Mouse (Mus musculus) cerebellum, adult 8-10 months (tissue): ENCODE results near the gene Spns2.

ENCODE experiments used
- DNase-seq: peaks from one replicate; pipeline ENCODE4 v3.0.0; 2022

Spns2 gene

DNA sequence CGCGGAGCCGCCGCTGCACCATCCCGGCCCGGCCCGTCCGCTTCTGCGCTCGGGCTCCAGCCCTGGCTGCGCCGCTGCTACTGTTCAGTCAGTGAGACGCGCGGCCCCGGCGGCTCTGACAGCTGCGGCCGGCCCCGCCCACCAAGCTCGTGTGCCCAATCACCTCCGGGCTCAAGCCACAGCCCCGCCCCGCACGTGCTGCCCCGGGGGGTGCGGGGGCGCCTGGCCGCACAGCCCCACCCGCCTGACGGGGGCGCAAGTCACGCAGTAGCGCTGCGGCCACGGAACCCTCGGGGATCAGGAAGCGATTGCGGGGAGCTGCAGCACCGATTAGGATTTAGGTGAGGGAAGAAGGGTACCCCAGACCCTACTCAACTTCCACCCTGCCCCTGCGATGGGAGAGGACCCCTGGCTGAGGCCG lies at the start of gene Spns2:
TSS of gene Spns2 (minus strand) at position 24 of the 421 bp plus-strand sequence.
- peak; percentile 53 for DNase-seq

GRCm38 (mm10) chr11:72538811-72539210 lies 49.1 kb upstream of the Spns2 start:
- DNase-seq: no peak

- DNase-seq: no peak
Observed at GRCm38 (mm10) chr11:72538037-72538755, 48.5 kb upstream of the Spns2 start.

- no peak for DNase-seq
Observed at GRCm38 (mm10) chr11:72537503-72537902, 47.8 kb upstream of the Spns2 start.

- DNase-seq: no peak
Observed at GRCm38 (mm10) chr11:72535519-72535918, 45.8 kb upstream of the Spns2 start.

DNA sequence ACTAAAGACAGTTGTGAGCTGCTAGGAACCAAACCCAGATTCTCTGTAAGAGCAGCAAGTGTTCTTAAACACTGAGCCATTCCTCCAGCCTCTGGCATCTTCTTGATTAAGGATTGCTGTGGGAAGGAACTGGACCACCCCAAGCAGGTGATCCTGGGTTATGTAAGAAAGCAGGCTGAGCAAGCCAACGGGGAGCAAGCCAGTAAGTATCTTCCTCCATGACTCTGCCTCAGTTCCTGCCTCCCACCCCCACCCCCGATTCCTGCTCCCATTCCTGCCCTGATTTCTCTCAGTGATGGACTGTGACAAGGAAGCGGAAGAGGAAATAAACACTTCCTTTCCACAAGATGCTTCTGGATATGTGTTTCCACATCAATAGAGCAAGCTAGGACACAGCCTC lies 43.2 kb upstream of the Spns2 start:
- DNase-seq: no peak

DNA sequence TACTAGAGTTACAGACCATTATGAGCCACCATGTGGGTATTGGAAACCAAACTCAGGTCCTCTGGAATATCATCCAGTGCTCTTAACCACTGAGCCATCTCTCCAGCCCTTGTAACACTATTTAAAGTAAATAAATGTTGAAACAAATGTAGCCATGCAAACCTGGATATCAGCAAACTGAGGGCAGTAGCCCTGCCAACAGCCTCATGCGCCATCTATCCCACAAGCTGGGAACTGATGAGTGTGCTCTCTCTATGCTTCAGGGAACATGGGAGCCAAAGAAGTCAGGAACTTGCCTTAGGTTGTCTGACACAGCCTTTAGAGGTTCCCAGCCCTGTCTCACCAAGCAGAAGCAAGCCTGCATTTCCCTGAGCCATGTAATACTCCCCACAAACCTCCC lies 41.9 kb upstream of the Spns2 start:
- DNase-seq: no peak

- no peak for DNase-seq
Observed at GRCm38 (mm10) chr11:72531144-72531543, 41.4 kb upstream of the Spns2 start.

- DNase-seq: no peak
Observed at GRCm38 (mm10) chr11:72526190-72526589, 36.5 kb upstream of the Spns2 start.

DNA sequence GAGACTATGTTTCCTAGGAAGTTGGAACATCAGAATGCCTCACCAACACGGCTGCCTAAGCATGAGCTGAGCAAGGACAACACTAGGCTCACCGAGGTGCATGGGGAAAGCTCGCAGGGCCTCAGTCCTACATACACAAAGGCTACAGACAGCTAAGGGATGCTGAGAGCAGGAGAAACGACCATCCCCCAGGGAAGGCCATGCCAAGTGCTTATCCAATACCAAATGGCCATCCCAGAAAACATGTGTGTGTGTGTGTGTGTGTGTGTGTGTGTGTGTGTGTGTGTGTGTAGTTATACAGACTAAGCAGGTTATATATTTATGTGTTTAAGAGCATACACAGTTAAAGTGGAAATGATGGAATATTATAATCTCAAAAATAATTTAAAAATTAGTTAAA lies 34.0 kb upstream of the Spns2 start:
- no peak for DNase-seq

- DNase-seq: peak; percentile 16
Observed at GRCm38 (mm10) chr11:72522616-72523041, 32.9 kb upstream of the Spns2 start.

DNA sequence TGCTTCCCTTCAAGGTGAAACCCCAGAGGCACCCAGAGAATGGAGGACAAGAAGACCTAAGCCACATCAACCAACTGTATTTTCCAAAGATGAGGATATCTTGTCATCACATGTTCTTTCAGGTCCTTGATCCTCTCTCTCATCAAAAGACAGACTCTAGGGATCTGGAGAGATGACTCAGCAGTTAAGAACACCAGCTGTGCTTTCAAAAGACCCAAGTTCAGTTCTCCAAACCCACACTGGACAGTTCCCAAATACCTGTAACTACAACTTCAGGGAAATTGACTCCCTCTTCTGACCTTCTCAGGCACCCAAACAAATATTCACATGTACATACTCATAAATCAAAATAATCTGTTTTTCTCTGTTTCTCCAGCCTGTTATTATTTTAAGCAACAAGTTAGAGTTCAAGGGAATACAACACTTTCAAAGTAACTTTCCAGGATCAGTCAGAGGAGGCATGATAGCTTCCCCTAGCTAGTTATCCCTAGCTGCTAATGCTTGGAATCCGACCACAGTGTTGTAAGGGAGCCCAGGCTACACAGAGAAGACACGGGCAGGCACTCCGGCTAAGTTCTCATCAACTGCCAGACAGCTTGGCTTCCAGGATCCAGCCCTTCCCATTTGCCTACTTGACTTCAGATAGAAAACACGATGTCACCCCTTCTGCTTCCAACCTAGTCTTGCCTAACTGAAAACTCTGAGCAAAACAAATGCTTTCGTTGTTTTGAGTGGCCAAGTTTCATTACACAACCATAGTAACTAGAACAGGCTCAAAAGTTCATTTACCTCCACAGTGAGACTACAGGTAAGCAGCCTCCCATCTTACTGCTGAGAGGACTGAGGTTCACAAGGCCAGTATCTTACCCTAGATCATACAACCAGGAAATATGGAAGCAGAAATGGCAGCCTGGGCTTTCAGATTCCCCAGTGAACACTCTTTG lies 32.2 kb upstream of the Spns2 start:
- DNase-seq: no peak

DNA sequence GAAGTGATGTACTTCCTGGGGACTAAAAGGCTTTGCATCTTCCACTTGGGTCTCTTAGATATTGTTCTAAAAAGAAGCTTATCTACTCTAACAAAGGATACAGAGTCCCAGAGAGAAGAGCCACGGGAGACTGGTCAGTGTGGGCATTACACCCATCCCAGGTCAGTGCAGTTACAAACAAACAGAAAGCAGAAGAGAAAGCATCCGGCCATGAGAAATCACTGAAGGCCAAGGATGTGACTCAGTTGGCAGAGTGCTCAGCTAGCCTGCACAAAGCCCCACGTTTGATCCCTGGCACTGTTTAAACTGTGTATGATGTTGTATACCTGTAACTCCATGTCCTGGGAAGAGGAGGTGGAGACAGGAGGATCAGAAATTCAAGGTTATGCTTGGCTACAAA lies 30.2 kb upstream of the Spns2 start:
- DNase-seq: no peak

GRCm38 (mm10) chr11:72519189-72519588 lies 29.5 kb upstream of the Spns2 start:
- DNase-seq: no peak

DNA sequence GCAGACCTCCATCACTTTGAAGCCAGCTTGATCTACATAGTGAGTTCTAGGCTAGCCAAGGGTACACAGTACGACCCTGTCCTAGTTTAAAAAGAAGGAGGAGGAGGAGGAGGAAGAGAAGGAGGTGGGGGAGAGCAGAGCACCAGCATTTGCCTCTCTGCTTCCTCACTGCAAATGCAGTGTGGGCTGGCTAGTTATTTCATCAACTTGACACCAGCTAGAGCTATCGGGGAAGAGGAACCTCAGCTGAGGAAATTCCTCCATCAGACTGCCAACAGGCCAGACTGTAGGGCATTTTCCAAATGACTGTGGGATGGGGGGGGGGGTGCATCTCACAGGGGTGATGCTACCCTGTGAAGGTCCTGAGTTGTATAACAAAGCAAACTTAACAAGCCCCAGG lies 28.7 kb upstream of the Spns2 start:
- no peak for DNase-seq

GRCm38 (mm10) chr11:72514967-72515366 lies 25.3 kb upstream of the Spns2 start:
- no peak for DNase-seq

DNA sequence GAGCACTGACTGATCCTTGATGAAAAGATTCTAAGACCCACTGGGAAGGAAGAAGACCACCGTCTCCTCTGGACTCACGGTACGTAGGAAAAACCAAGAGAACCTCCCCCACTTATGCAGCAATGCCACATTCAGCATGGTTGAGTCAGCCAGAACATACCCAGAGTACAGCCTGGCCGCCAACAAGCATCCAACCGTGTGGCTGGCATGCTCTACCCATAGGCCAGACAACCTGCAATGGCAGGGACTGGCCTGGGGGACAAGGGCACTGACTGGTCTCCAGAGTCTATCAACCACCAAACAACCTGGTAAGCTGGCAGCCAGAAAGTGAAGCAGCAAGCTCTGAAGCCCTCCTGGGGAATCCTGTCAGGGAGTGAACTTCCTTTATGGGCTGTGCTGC lies 18.9 kb upstream of the Spns2 start:
- no peak for DNase-seq

- no peak for DNase-seq
Observed at GRCm38 (mm10) chr11:72507651-72508050, 17.9 kb upstream of the Spns2 start.

DNA sequence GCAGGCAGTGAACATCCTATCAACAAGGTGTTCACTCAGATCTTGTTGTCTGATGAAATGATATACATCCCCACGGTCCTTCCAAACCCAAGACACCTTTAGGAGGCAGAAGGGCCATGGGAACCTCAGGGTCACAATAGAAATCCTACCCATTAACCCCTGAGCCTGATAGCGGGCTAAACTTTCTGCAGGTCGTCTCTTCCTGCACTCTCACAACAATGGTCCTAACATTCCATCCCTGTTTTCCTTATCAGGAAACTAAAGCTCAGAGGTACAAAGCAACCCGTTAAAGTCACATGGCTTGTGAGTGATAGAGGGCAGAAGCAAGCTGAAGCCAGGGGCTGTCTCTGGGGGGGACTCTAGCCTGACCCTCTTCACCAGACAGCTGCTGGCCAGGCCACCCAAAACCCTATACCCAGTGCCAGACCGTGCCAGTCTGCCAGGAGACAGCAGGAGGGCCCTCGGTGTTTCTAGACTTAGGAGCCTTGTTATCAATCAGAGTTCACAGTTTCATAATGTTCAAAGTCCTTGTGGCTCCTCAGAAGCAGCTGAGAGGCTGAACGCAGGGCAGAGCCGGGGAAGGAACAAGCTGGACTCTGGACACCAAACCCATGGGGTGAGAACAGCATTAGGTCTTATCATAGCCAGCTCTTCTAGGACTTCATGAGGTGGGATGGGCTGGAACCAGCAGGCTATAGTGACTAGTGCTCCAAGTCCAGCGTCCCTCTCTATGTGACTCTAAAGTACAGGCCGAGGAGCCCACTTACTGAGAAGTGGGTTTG lies 14.5 kb upstream of the Spns2 start:
- no peak for DNase-seq

DNA sequence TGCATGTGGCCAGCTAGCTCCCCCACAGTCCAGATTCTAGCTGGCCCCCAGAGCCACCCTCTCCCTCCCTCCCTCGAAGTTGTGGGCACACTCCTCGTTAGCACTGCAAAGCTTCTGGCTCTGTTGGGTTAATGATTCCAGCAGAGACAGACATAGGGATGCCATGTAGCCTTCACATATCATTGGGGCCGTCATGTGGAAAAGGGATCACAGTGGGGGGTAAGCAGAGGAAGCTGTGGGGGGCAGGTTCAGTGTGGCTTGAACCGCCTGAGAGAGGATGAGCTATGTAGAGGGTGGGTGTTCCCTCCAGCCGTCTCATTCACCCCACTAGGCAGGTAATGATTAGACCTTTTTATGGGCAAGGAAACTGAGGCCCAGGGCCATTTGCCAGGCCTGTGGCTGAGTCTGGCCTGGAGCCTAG lies 13.8 kb upstream of the Spns2 start:
- no peak for DNase-seq

DNA sequence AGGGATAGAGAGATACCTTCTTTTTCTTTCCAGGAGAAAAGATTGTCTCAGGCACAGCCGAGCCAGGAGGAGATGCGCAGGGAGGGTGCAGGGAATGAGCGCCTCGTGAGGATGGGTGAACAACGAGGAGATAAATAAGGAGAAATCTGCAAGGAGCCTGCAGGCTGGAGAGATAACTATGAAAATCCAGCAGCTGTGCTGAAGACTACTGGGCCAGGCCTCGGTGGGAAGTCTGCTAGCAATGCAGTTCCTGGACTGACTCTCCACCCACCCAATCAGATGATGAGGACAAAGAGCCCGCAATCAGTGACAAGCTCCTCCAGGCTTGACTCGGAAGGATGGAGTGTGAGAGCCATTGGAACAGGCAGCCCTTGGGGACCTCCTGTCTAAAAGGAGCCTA lies 12.5 kb upstream of the Spns2 start:
- DNase-seq: no peak

DNA sequence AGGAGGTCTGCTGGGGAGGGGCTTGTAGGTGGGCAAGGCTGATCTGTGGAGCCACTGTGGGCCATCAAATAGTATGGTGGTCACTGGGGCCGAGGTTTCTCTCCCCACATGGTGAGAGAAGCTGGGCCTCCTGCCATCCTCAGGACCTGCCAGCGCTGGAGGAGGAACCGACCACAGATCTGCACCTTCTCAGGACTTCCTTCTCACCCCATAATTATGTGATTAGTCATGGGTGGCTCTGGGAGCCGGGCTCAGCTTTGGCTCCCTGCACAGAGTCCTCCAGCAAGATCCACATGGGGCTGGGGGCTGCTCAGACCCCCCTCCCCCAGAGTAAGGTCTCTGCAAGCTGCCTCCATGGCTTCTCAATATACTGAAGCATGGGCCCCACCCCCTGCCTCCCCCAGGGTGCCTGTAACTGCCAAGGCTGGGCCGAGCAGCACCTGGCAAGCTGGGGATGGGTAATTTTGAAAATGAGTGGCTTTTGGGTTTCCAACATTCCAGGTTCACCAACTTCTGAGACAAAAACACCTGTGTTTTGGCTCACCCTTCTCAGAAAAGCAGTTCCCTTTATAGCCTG lies 11.8 kb upstream of the Spns2 start:
- no peak for DNase-seq

DNA sequence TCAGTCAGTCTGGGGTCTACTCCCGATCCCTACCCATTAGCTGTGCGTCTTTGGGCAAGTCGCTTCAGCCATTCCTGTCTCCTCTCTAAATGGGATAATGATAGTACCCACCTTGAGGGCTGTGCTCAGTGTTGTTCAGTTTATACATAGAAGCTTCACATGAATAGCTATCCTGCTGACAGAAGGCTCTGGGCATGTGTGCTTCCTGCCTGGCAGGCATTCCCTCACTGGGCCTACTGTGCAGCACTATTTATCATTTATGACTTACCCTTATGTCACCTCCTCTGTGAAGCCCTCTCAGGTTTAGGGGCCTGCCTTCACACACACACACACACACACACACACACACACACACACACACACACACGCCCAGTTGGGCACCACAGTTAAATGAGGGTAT lies 10.4 kb upstream of the Spns2 start:
- no peak for DNase-seq
